Mouse (Mus musculus): ENCODE data around the gene Lrrc8b. TPM values are rescaled to one million over a fixed set of nuclear protein-coding genes. Genes with fewer than 3 reads are reported as not detected.

Gene Lrrc8b
- polyA plus RNA-seq, 1 experiment from 2014 or later = 17.6 TPM

DNA sequence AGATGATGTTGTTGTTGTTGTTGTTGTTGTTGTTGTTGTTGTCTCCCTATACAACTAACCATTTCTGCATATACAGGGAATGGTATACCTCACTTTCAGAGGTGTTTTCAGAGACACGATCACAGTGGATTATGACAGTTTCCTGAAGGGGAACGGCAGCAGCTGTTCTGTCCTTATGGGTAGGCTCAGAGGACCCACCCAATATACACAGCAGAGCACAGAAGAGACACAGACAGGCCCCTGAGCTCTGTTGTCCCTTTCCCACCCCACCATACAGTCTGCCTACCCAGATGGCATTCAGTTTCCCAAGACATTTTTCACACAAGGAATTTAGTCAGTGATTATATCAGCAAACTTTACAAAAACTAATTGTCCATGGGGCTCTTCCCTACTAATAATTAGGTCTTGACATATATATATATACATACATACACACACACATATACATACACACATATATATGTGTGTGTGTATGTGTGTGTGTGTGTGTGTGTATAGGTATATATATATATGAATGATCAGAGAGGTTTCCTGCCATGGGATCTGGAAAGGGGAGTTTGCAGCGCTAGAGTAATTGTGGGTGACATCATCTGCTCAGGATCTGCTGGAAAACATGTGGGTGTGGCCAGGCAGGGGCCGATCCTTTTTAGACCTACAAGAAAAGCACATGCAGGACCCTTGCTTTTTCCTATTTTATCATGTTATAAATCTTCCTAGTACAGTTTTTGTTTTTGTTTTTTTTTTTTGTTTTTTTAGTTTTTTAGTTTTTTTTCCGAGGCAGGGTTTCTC lies 26.8 kb downstream of the Lrrc8b start:
- Histone ChIP-seq H3K9me3 (ENCODE audit: control insufficient read depth, low read length) (no peaks in the 10 kb centered on the region), H3K4me2 (ENCODE audit: low read length) (no peak overlapping the region), H3K4me1 (replicated peaks; ENCODE audit: control insufficient read depth, insufficient read depth, low read length) (no peaks in the 10 kb centered on the region), H3K4me3 (replicated peaks; ENCODE audit: low read length) (no peak overlapping the region), H3K36me3 (ENCODE audit: control insufficient read depth, insufficient read depth) (no peaks in the 10 kb centered on the region), H3K9ac (replicated peaks; ENCODE audit: low read depth, low read length) (no peak overlapping the region), H3K27ac (ENCODE audit: low read length) (no peak overlapping the region), H3K27me3 (replicated peaks; ENCODE audit: control insufficient read depth, insufficient read depth, low read length) (no peaks in the 10 kb centered on the region)
- WGBS = 76% methylated on average over 5 of the region's 5 CpGs
- peak; percentile 47; the same call in 1 of the 2 replicates for ATAC-seq

DNA sequence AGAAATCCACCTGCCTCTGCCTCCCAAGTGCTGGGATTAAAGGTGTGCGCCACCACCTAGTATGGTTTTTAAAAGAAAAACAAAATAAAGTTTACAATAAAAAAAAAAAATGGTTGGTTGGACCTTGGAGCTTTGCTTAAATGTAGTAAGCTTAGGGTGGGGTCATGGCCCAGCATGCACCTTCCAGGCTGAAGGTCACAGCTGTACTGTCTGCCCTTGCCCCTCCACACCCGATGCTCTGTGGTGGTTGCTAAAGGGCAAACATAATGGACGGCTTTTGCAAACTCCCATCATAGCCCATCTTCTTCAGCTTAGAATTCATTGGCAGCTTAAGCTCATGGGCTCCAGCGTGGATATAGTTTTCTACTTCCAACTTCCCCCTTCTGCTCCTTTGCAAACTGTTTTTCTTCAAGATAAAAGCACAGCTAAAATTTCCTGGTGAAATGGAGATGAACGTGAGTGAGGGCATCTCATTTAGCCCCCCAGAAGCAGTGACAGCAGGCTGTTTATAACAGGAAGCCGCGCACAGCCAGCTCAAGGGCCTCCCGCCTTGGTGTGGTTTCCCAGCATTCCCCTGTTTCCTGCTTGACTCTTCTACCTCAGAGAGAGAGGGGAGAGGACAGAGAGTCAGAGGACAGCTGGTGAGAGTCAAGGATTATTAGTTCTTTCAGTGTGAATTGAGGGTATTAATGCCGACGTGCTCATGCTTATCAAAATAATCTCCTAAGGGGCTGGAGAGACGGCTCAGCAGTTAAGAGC lies 27.7 kb downstream of the Lrrc8b start:
- no peak overlapping the region for H3K27ac ChIP-seq (ENCODE audit: low read length)
- WGBS = 83% methylated on average over 11 of the region's 11 CpGs
- H3K36me3 ChIP-seq (ENCODE audit: control insufficient read depth, insufficient read depth) = no peaks in the 10 kb centered on the region
- ATAC-seq = no peak
- H3K27me3 ChIP-seq (replicated peaks; ENCODE audit: control insufficient read depth, insufficient read depth, low read length) = no peaks in the 10 kb centered on the region
- no peak overlapping the region for H3K4me3 ChIP-seq (replicated peaks; ENCODE audit: low read length)
- no peaks in the 10 kb centered on the region for H3K4me1 ChIP-seq (replicated peaks; ENCODE audit: control insufficient read depth, insufficient read depth, low read length)
- no peaks in the 10 kb centered on the region for H3K9me3 ChIP-seq (ENCODE audit: control insufficient read depth, low read length)
- no peak overlapping the region for H3K9ac ChIP-seq (replicated peaks; ENCODE audit: low read depth, low read length)
- no peak overlapping the region for H3K4me2 ChIP-seq (ENCODE audit: low read length)

DNA sequence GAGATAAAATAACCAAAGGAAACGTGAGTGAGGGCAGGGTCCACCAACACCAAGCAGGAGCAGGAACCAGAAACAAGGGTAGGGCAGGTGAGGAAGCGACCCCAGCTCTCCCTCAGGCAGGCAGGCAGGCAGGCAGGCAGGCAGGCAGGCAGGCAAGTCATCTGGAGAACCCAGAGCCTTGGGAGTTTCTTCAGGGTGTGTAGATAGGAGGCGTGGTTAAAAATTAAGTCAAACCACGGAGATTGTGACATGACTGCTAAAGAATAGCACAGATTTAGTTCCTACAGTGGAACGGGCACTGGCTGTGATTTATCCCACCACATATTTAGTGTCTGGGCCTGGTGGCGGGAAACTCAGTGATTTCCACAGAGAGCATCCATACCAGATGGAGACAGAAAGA lies 30.1 kb downstream of the Lrrc8b start:
- H3K4me1 ChIP-seq (replicated peaks; ENCODE audit: control insufficient read depth, insufficient read depth, low read length) = no peaks in the 10 kb centered on the region
- no peak overlapping the region for H3K4me3 ChIP-seq (replicated peaks; ENCODE audit: low read length)
- no peak overlapping the region for H3K4me2 ChIP-seq (ENCODE audit: low read length)
- no peaks in the 10 kb centered on the region for H3K27me3 ChIP-seq (replicated peaks; ENCODE audit: control insufficient read depth, insufficient read depth, low read length)
- 73% methylated on average over 6 of the region's 6 CpGs for WGBS
- H3K9ac ChIP-seq (replicated peaks; ENCODE audit: low read depth, low read length) = no peak overlapping the region
- no peaks in the 10 kb centered on the region for H3K9me3 ChIP-seq (ENCODE audit: control insufficient read depth, low read length)
- H3K36me3 ChIP-seq (ENCODE audit: control insufficient read depth, insufficient read depth) = no peaks in the 10 kb centered on the region
- H3K27ac ChIP-seq (ENCODE audit: low read length) = no peak overlapping the region
- no peak for ATAC-seq

DNA sequence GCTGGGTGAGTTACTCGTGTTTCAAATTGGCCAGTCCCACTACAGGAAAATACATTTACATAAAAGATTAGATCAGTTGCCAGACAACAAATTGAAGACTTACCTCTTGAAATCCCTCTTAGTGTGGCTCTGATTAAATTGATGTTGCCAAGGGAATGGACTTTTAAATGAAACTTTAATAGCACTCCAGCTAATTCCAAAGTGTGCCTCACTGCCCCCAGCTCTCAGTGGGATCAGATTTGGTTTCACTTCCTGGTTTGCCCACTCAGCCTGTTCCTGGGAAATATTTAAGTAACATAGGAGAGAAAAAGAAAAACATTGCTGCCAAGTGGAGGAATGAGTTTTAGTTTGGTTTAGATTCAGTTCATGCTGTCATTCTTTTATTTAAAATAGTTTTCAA lies 38.5 kb downstream of the Lrrc8b start:
- H3K27ac ChIP-seq (ENCODE audit: low read length) = no peak overlapping the region
- H3K4me3 ChIP-seq (replicated peaks; ENCODE audit: low read length) = no peak overlapping the region
- no peaks in the 10 kb centered on the region for H3K4me1 ChIP-seq (replicated peaks; ENCODE audit: control insufficient read depth, insufficient read depth, low read length)
- H3K9ac ChIP-seq (replicated peaks; ENCODE audit: low read depth, low read length) = no peak overlapping the region
- ATAC-seq = no peak
- no peaks in the 10 kb centered on the region for H3K36me3 ChIP-seq (ENCODE audit: control insufficient read depth, insufficient read depth)
- 15% methylated on average over 1 of the region's 1 CpGs for WGBS
- H3K9me3 ChIP-seq (ENCODE audit: control insufficient read depth, low read length) = no peaks in the 10 kb centered on the region
- H3K4me2 ChIP-seq (ENCODE audit: low read length) = no peak overlapping the region
- no peaks in the 10 kb centered on the region for H3K27me3 ChIP-seq (replicated peaks; ENCODE audit: control insufficient read depth, insufficient read depth, low read length)

DNA sequence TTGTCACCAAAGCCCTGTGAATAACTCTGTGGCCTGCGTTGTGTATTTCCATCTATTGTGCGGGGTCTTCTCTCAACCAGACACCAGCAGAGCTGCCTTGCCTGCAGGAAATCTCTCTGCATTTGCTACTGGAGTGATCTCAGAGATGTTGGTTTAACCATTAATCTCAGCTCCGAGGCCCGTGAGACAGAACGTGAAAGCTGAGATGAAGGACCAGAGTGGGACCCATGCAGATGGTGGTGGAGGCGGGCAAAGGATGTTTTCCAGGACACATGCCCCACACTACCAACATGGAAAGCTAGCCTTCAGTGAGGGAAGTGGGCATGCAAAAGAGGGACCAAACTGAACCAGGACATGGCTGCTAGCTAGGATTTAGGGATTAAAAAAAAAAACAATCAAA lies 43.5 kb downstream of the Lrrc8b start:
- H3K27me3 ChIP-seq (replicated peaks; ENCODE audit: control insufficient read depth, insufficient read depth, low read length) = no peaks in the 10 kb centered on the region
- no peak for ATAC-seq
- H3K36me3 ChIP-seq (ENCODE audit: control insufficient read depth, insufficient read depth) = no peaks in the 10 kb centered on the region
- H3K27ac ChIP-seq (ENCODE audit: low read length) = no peak overlapping the region
- H3K4me2 ChIP-seq (ENCODE audit: low read length) = no peak overlapping the region
- H3K9me3 ChIP-seq (ENCODE audit: control insufficient read depth, low read length) = no peaks in the 10 kb centered on the region
- H3K9ac ChIP-seq (replicated peaks; ENCODE audit: low read depth, low read length) = no peak overlapping the region
- 88% methylated on average over 6 of the region's 6 CpGs for WGBS
- H3K4me1 ChIP-seq (replicated peaks; ENCODE audit: control insufficient read depth, insufficient read depth, low read length) = no peaks in the 10 kb centered on the region
- H3K4me3 ChIP-seq (replicated peaks; ENCODE audit: low read length) = no peak overlapping the region

DNA sequence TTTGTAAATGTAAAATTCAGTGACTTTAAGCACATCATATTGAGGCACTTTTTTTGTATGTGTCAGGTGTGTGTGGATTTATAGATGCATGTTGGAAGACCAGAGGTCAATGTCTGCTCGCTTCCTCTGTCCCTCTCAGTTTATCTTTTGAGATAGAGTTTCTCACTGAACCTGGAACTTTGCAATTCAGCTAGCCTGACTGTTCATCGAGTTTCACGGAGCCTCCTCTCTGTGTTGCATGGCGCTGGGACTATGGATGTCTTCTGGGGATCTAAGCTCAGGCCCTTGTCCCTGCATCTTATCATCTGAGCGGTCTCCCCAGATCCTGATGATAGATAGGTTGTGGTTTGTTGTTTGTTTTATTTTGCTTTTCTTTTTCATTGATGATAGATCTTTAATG lies 45.0 kb downstream of the Lrrc8b start:
- Histone ChIP-seq H3K9me3 (ENCODE audit: control insufficient read depth, low read length) (no peaks in the 10 kb centered on the region), H3K4me2 (ENCODE audit: low read length) (no peak overlapping the region), H3K27ac (ENCODE audit: low read length) (no peak overlapping the region), H3K9ac (replicated peaks; ENCODE audit: low read depth, low read length) (no peak overlapping the region), H3K4me3 (replicated peaks; ENCODE audit: low read length) (no peak overlapping the region), H3K36me3 (ENCODE audit: control insufficient read depth, insufficient read depth) (no peaks in the 10 kb centered on the region), H3K27me3 (replicated peaks; ENCODE audit: control insufficient read depth, insufficient read depth, low read length) (no peaks in the 10 kb centered on the region), H3K4me1 (replicated peaks; ENCODE audit: control insufficient read depth, insufficient read depth, low read length) (no peaks in the 10 kb centered on the region)
- no peak for ATAC-seq
- WGBS = 90% methylated on average over 5 of the region's 5 CpGs

DNA sequence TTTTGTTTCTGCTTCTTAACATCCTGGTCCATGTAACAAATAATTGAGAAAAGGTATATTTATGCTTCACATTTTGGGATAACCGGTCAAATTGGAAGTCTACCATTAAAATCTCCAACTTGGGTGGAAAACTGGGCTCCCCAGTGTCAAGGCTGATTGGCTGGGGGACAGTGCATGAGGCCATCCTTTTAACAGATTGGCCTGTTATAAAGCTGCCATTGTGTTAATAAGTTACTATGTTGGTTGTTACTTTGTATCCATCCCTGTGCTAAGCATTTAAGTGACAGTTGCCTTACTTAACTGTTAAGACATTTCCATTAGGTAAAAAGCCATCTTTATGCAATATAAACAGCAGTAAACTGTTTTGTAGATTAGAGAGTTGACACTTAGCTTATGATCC lies 45.5 kb downstream of the Lrrc8b start:
- no peak overlapping the region for H3K4me2 ChIP-seq (ENCODE audit: low read length)
- no peak overlapping the region for H3K9ac ChIP-seq (replicated peaks; ENCODE audit: low read depth, low read length)
- 94% methylated on average over 1 of the region's 1 CpGs for WGBS
- H3K4me1 ChIP-seq (replicated peaks; ENCODE audit: control insufficient read depth, insufficient read depth, low read length) = no peaks in the 10 kb centered on the region
- no peaks in the 10 kb centered on the region for H3K27me3 ChIP-seq (replicated peaks; ENCODE audit: control insufficient read depth, insufficient read depth, low read length)
- no peak for ATAC-seq
- H3K27ac ChIP-seq (ENCODE audit: low read length) = no peak overlapping the region
- no peaks in the 10 kb centered on the region for H3K9me3 ChIP-seq (ENCODE audit: control insufficient read depth, low read length)
- H3K4me3 ChIP-seq (replicated peaks; ENCODE audit: low read length) = no peak overlapping the region
- no peaks in the 10 kb centered on the region for H3K36me3 ChIP-seq (ENCODE audit: control insufficient read depth, insufficient read depth)

DNA sequence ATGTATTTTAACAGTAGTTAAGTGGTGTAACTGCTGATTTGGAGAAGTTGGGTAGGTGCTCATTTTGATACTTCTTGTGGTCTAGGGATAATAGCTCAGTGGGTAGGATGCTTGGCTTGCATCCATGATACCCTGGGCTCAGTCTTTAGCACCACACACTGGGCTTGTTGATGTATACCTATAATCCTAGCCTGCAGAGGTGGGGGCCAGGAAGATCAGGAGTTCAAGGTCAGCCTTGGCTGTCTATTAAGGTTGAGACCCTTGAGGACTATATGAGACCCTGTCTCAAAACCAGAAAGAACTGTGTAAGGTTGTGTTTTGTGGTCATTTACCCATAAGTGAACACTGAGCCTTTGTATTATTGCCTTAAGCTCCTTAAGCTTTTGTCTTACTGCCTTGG lies 49.1 kb downstream of the Lrrc8b start:
- ATAC-seq = no peak
- Histone ChIP-seq H3K4me2 (ENCODE audit: low read length) (no peak overlapping the region), H3K27ac (ENCODE audit: low read length) (no peak overlapping the region), H3K27me3 (replicated peaks; ENCODE audit: control insufficient read depth, insufficient read depth, low read length) (no peaks in the 10 kb centered on the region), H3K9me3 (ENCODE audit: control insufficient read depth, low read length) (no peaks in the 10 kb centered on the region), H3K4me1 (replicated peaks; ENCODE audit: control insufficient read depth, insufficient read depth, low read length) (no peaks in the 10 kb centered on the region), H3K9ac (replicated peaks; ENCODE audit: low read depth, low read length) (no peak overlapping the region), H3K36me3 (ENCODE audit: control insufficient read depth, insufficient read depth) (no peaks in the 10 kb centered on the region), H3K4me3 (replicated peaks; ENCODE audit: low read length) (no peak overlapping the region)

DNA sequence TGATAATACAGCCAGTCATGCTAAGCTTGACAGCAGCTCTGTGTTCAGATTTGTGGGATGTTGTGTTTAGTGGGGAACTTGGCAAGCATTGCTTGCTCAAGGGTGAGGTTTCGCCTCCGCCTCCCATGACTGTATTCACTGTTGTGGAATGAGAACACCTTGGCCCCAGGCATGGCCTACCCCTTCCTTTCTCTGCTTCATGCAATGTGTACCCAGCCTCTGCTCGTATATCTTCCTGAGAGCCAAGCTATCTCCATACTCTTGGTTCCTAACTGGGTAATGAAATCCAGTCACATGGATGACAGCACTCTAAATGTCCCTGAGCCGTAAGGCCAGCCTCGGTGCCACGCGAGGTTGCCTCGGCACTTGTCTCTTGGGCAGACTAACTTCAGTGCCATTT lies 50.0 kb downstream of the Lrrc8b start:
- H3K27me3 ChIP-seq (replicated peaks; ENCODE audit: control insufficient read depth, insufficient read depth, low read length) = no peaks in the 10 kb centered on the region
- H3K4me2 ChIP-seq (ENCODE audit: low read length) = no peak overlapping the region
- no peaks in the 10 kb centered on the region for H3K4me1 ChIP-seq (replicated peaks; ENCODE audit: control insufficient read depth, insufficient read depth, low read length)
- no peak overlapping the region for H3K27ac ChIP-seq (ENCODE audit: low read length)
- H3K36me3 ChIP-seq (ENCODE audit: control insufficient read depth, insufficient read depth) = no peaks in the 10 kb centered on the region
- no peak for ATAC-seq
- 93% methylated on average over 8 of the region's 8 CpGs for whole genome bisulfite sequencing
- no peak overlapping the region for H3K4me3 ChIP-seq (replicated peaks; ENCODE audit: low read length)
- no peaks in the 10 kb centered on the region for H3K9me3 ChIP-seq (ENCODE audit: control insufficient read depth, low read length)
- no peak overlapping the region for H3K9ac ChIP-seq (replicated peaks; ENCODE audit: low read depth, low read length)

All from forebrain, embryonic 16.5 days (tissue).